Mouse (Mus musculus): ENCODE data around the gene Tsga10ip. TPM values are rescaled to one million over a fixed set of nuclear protein-coding genes. Genes with fewer than 3 reads are reported as not detected.

Tsga10ip gene
- total RNA-seq, 2 experiments from 2014 or later: not detected

GRCm38 (mm10) chr19:5348526-5349501 lies 53.5 kb downstream of the Tsga10ip start:
- ATAC-seq (replicated peaks; ENCODE audit: poor library complexity, severe bottlenecking): peak; percentile 54

GRCm38 (mm10) chr19:5348064-5348463 lies 54.3 kb downstream of the Tsga10ip start:
- ATAC-seq (replicated peaks; ENCODE audit: poor library complexity, severe bottlenecking): no peak

- no peak for ATAC-seq (replicated peaks; ENCODE audit: poor library complexity, severe bottlenecking)
Measured at GRCm38 (mm10) chr19:5345297-5346131, 56.8 kb downstream of the Tsga10ip start.

DNA sequence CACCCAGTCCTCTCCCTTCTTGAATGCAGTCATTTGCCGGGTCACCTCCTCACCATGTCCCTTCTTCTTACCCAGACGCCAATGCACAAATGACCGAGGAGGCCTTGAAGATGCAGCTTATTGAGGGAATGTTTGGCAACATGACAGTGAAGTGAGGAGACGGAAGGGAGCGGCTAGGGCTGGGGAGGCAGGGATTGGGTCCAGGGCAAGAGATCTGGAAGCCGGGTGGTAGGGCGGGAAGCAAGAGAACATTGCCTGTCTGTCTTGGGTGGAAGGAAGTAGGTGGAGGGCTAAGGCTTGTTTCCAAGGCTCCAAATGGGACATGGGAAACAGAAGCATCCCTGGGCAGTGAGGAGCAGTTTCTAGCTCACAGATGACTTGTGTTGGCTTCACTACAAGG lies 61.0 kb downstream of the Tsga10ip start:
- ATAC-seq (replicated peaks; ENCODE audit: poor library complexity, severe bottlenecking): no peak

Other genes with a start within 250 kb of the Tsga10ip start
- 13.5 and 22.1 TPM in 2 replicates for gene Pacs1, start 129.4 kb downstream of the Tsga10ip start, total RNA-seq (2014; fragmentation: Nextera tagmentation)
- gene Pacs1, start 129.4 kb downstream of the Tsga10ip start, total RNA-seq (2017): 6.5 and 8.0 TPM in 2 replicates
- gene Sf3b2, start 107.1 kb downstream of the Tsga10ip start, total RNA-seq (2014; fragmentation: Nextera tagmentation): 177 and 181 TPM in 2 replicates
- 224 and 247 TPM in 2 replicates for gene Sf3b2, start 107.1 kb downstream of the Tsga10ip start, total RNA-seq (2017)
- gene Gal3st3, start 104.2 kb downstream of the Tsga10ip start, total RNA-seq (2014; fragmentation: Nextera tagmentation): not detected in 2 replicates
- not detected in 2 replicates for gene Gal3st3, start 104.2 kb downstream of the Tsga10ip start, total RNA-seq (2017)
- gene Catsper1, start 66.8 kb downstream of the Tsga10ip start, total RNA-seq (2014; fragmentation: Nextera tagmentation): not detected in 2 replicates
- not detected in 2 replicates for gene Catsper1, start 66.8 kb downstream of the Tsga10ip start, total RNA-seq (2017)
- not detected in 2 replicates for gene Cst6, start 53.0 kb downstream of the Tsga10ip start, total RNA-seq (2014; fragmentation: Nextera tagmentation)
- not detected in 2 replicates for gene Cst6, start 53.0 kb downstream of the Tsga10ip start, total RNA-seq (2017)
- 52.8 and 54.1 TPM in 2 replicates for gene Eif1ad, start 35.8 kb downstream of the Tsga10ip start, total RNA-seq (2014; fragmentation: Nextera tagmentation)
- gene Eif1ad, start 35.8 kb downstream of the Tsga10ip start, total RNA-seq (2017): 69.4 and 72.2 TPM in 2 replicates
- 526 and 559 TPM in 2 replicates for gene Banf1, start 35.4 kb downstream of the Tsga10ip start, total RNA-seq (2014; fragmentation: Nextera tagmentation)
- 84.9 and 130 TPM in 2 replicates for gene Banf1, start 35.4 kb downstream of the Tsga10ip start, total RNA-seq (2017)
- gene Sart1, start 13.8 kb downstream of the Tsga10ip start, total RNA-seq (2014; fragmentation: Nextera tagmentation): 86.2 and 138 TPM in 2 replicates
- gene Sart1, start 13.8 kb downstream of the Tsga10ip start, total RNA-seq (2017): 63.2 and 78.7 TPM in 2 replicates
- 160 and 218 TPM in 2 replicates for gene Drap1, start 22.5 kb upstream of the Tsga10ip start, total RNA-seq (2014; fragmentation: Nextera tagmentation)
- 119 and 145 TPM in 2 replicates for gene Drap1, start 22.5 kb upstream of the Tsga10ip start, total RNA-seq (2017)
- 30.1 and 32.7 TPM in 2 replicates for gene AI837181, start 22.6 kb upstream of the Tsga10ip start, total RNA-seq (2014; fragmentation: Nextera tagmentation)
- gene AI837181, start 22.6 kb upstream of the Tsga10ip start, total RNA-seq (2017): 10.9 and 12.2 TPM in 2 replicates
- 0.32 TPM in 1 of 2 replicates, not detected in the other for gene Fosl1, start 45.0 kb upstream of the Tsga10ip start, total RNA-seq (2014; fragmentation: Nextera tagmentation)
- 0.57 TPM in 1 of 2 replicates, not detected in the other for gene Fosl1, start 45.0 kb upstream of the Tsga10ip start, total RNA-seq (2017)
- gene Ccdc85b, start 55.4 kb upstream of the Tsga10ip start, total RNA-seq (2014; fragmentation: Nextera tagmentation): 0.68 and 1.9 TPM in 2 replicates
- 2.5 and 4.1 TPM in 2 replicates for gene Ccdc85b, start 55.4 kb upstream of the Tsga10ip start, total RNA-seq (2017)
- gene Fibp, start 58.1 kb upstream of the Tsga10ip start, total RNA-seq (2014; fragmentation: Nextera tagmentation): 33.6 and 94.2 TPM in 2 replicates
- gene Fibp, start 58.1 kb upstream of the Tsga10ip start, total RNA-seq (2017): 112 and 122 TPM in 2 replicates
- gene Ctsw, start 66.0 kb upstream of the Tsga10ip start, total RNA-seq (2014; fragmentation: Nextera tagmentation): 1.1 TPM in 1 of 2 replicates, not detected in the other
- gene Ctsw, start 66.0 kb upstream of the Tsga10ip start, total RNA-seq (2017): not detected in 2 replicates
- not detected in 2 replicates for gene Efemp2, start 71.4 kb upstream of the Tsga10ip start, total RNA-seq (2014; fragmentation: Nextera tagmentation)
- 1.6 TPM in 1 of 2 replicates, not detected in the other for gene Efemp2, start 71.4 kb upstream of the Tsga10ip start, total RNA-seq (2017)
- gene Mus81, start 85.9 kb upstream of the Tsga10ip start, total RNA-seq (2014; fragmentation: Nextera tagmentation): 23.9 and 39.7 TPM in 2 replicates
- 9.4 and 13.5 TPM in 2 replicates for gene Mus81, start 85.9 kb upstream of the Tsga10ip start, total RNA-seq (2017)
- 1,243 and 1,245 TPM in 2 replicates for gene Cfl1, start 87.9 kb upstream of the Tsga10ip start, total RNA-seq (2014; fragmentation: Nextera tagmentation)
- gene Cfl1, start 87.9 kb upstream of the Tsga10ip start, total RNA-seq (2017): 1,162 and 1,185 TPM in 2 replicates
- gene 1700020D05Rik, start 101.3 kb upstream of the Tsga10ip start, total RNA-seq (2014; fragmentation: Nextera tagmentation): 2.8 TPM in 1 of 2 replicates, not detected in the other
- not detected in 2 replicates for gene 1700020D05Rik, start 101.3 kb upstream of the Tsga10ip start, total RNA-seq (2017)
- 4.9 and 5.7 TPM in 2 replicates for gene Snx32, start 108.0 kb upstream of the Tsga10ip start, total RNA-seq (2014; fragmentation: Nextera tagmentation)
- gene Snx32, start 108.0 kb upstream of the Tsga10ip start, total RNA-seq (2017): 1.1 and 1.7 TPM in 2 replicates
- gene Ovol1, start 158.1 kb upstream of the Tsga10ip start, total RNA-seq (2014; fragmentation: Nextera tagmentation): not detected in 2 replicates
- not detected in 2 replicates for gene Ovol1, start 158.1 kb upstream of the Tsga10ip start, total RNA-seq (2017)
- gene Ap5b1, start 165.5 kb upstream of the Tsga10ip start, total RNA-seq (2014; fragmentation: Nextera tagmentation): 5.7 and 17.5 TPM in 2 replicates
- 7.5 and 10.4 TPM in 2 replicates for gene Ap5b1, start 165.5 kb upstream of the Tsga10ip start, total RNA-seq (2017)
- gene Rnaseh2c, start 199.3 kb upstream of the Tsga10ip start, total RNA-seq (2014; fragmentation: Nextera tagmentation): 78.4 and 114 TPM in 2 replicates
- 37.7 and 140 TPM in 2 replicates for gene Rnaseh2c, start 199.3 kb upstream of the Tsga10ip start, total RNA-seq (2017)
- 27.9 and 52.2 TPM in 2 replicates for gene Kat5, start 207.7 kb upstream of the Tsga10ip start, total RNA-seq (2014; fragmentation: Nextera tagmentation)
- 60.2 and 82.3 TPM in 2 replicates for gene Kat5, start 207.7 kb upstream of the Tsga10ip start, total RNA-seq (2017)
- gene Rela, start 235.0 kb upstream of the Tsga10ip start, total RNA-seq (2014; fragmentation: Nextera tagmentation): 37.1 and 46.4 TPM in 2 replicates
- 25.4 and 31.7 TPM in 2 replicates for gene Rela, start 235.0 kb upstream of the Tsga10ip start, total RNA-seq (2017)

Measured in granulocyte monocyte progenitor cell, adult 5-6 weeks (primary cell).